Mouse (Mus musculus) spleen, embryonic (tissue): ENCODE measurements around the gene Rybp.

Experiments
- CTCF ChIA-PET: fragments of 350-600 bp; sonication (Branson Sonifier 250); formaldehyde crosslinking; loops from one replicate; lab custom pipeline; 2022; lab: Charles Lee

The Rybp gene

DNA sequence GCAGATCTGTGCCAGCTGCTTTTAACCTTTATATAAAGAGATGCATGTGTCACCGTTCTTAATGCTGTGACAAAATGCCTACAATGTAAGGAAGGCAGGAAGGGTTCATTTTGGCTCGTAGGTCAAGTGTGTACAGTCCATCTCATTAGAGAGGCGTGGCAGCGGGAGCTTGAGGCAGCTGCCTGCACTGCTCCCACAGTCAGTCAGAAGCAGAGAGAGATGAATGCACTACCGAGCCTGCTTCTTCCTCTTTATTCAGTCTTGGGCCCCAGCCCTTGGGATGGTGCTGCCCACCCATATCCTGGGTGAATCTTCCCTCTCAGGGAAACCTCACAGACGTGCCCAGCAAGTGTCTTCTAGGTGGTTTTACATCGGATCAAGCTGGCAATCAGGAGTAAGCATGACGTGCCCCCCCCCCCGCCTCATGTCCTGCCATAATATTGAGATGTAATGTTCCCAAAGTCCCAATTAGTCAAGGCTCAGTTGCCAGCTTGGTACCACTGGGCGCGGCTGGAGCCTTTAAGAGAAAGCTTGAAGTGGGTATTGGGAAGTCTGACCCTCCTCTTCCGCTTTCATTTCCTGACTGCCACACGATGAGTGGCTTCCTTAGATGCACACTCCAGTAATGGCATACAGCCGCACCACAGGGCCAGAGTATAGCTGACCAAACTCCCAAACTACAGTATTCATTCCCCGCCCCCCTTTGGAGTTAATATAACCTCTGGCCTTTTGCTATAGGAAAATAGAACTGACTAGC is 96.3 kb downstream of the Rybp start:
- CTCF ChIA-PET: interaction anchor here (0.6 kb wide), 1 partner anchor 15 kb away, joined by 6 read pairs; no protein-coding TSS in a partner anchor

DNA sequence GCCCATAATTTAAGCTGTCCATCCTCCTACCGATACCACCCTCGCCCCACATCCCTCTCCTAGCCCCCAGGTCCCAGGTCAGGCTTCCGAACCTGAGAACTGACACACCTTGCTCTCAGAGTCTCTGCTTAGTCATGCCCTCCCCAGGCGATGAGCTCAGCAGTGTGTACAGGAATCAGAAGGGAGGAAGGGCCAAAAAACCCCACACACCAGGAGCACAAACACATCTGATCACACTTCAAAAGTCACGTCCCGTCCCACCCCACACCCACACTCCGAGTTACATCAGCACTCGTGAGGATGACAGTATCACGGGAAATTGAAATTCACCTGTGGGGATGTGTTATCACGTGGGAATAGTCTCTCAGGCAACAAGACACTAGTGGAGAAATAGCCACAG is 97.0 kb downstream of the Rybp start:
- CTCF ChIA-PET: no interaction called here

- CTCF ChIA-PET: no interaction called here
Observed at GRCm38 (mm10) chr6:100188883-100189743, 98.2 kb downstream of the Rybp start.

DNA sequence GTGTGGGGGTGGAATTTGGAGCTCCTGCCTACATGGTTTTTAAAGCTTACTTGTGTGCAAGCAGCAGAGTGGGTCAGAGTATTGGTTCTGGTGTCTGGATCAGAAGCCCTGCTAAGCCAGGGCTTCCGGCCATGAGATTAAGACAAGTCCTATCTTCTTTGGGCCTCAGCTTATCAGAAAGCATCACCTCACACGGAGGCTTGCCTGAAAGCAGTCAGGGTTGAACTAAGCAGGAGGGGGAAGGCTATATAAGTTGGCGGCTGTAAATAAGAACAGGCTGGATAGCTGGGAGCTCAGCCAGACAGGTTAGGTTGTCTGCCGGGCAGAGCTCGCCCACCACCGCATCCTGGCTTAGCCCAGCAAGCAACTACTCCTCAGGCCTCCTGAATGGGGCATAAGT is 99.5 kb downstream of the Rybp start:
- CTCF ChIA-PET: no interaction called here

- CTCF ChIA-PET: interaction anchor here (0.6 kb wide), 1 partner anchor 137 kb away, joined by 6 read pairs; no protein-coding TSS in a partner anchor
Observed at GRCm38 (mm10) chr6:100186789-100187188, 100.5 kb downstream of the Rybp start.

- CTCF ChIA-PET: no interaction called here
Observed at GRCm38 (mm10) chr6:100185524-100185923, 101.8 kb downstream of the Rybp start.

DNA sequence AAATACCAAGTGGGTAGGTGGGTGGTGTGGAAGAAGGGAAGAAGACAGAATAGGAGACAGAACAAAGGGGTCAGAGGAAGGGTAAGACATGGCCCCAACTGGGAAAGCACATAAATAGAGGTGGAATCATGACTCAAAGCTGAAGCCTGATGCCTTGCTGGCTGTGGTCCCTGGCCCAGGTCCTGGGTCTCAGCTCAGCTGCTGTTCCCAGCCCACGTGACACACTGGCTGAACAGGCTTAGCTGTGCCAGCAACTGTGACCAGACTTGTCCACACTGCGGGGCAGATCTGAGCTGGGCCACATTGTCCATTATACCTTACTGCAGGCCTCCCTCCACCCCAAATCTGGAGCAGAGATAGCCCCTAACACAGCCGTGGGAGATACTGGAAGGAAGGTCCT is 103.9 kb downstream of the Rybp start:
- CTCF ChIA-PET: no interaction called here

- CTCF ChIA-PET: no interaction called here
Observed at GRCm38 (mm10) chr6:100180883-100181262, 106.4 kb downstream of the Rybp start.

- CTCF ChIA-PET: no interaction called here
Observed at GRCm38 (mm10) chr6:100180213-100180882, 106.9 kb downstream of the Rybp start.

GRCm38 (mm10) chr6:100178830-100179229 is 108.5 kb downstream of the Rybp start:
- CTCF ChIA-PET: interaction anchor here (0.5 kb wide), 1 partner anchor 1663 kb away, joined by 3 read pairs; no protein-coding TSS in a partner anchor
